Mouse (Mus musculus) small intestine, adult 2 months (tissue): Measurements from ENCODE around the gene Hist2h3b. TPM values are rescaled to one million over a fixed set of nuclear protein-coding genes. Genes with fewer than 3 reads are reported as not detected.
"Not testable (repeated sequence)": the region's sequence is repeated elsewhere in the genome, so short reads cannot be mapped to it uniquely, and the experiment has no call there.

Experiments
- H3K27ac ChIP-seq: fragments of 200-500 bp; 2 replicates; pipeline ENCODE4 v1.5.1; 2012; ENCODE audit warnings: low read depth, low read length, control low read depth, inconsistent platforms; ENCODE audit not compliant: insufficient read depth
- H3K27me3 ChIP-seq: fragments of 200-500 bp; 2 replicates; pipeline ENCODE4 v1.6.1; 2012; ENCODE audit warnings: mild to moderate bottlenecking, moderate library complexity, low read length, inconsistent platforms; ENCODE audit not compliant: control insufficient read depth, insufficient read depth
- H3K36me3 ChIP-seq: fragments of 200-500 bp; 2 replicates; pipeline ENCODE4 v1.6.1; 2012; ENCODE audit warnings: mild to moderate bottlenecking, low read length, control low read depth, inconsistent platforms; ENCODE audit not compliant: control insufficient read depth, insufficient read depth
- H3K4me1 ChIP-seq: fragments of 200-500 bp; 2 replicates; pipeline ENCODE4 v1.6.1; 2012; ENCODE audit warnings: low read length, inconsistent platforms, mixed read lengths; ENCODE audit not compliant: control insufficient read depth, insufficient read depth, insufficient read length
- H3K4me3 ChIP-seq: fragments of 200-500 bp; 2 replicates; pipeline ENCODE4 v1.5.1; 2012; ENCODE audit warnings: low read depth, mild to moderate bottlenecking, control low read depth, inconsistent platforms, low read length, moderate library complexity
- CTCF ChIP-seq: fragments of 200-500 bp; IDR thresholded peaks from 2 replicates; pipeline ENCODE4 v1.5.1; 2012; ENCODE audit warnings: low read depth, mild to moderate bottlenecking, control low read depth, inconsistent platforms, low read length, moderate library complexity, mixed read lengths; ENCODE audit not compliant: insufficient replicate concordance, insufficient read length; ENCODE audit errors: extremely low read depth
- POLR2A ChIP-seq: fragments of 200-500 bp; IDR thresholded peaks from 2 replicates; pipeline ENCODE4 v1.6.1; 2012; ENCODE audit warnings: low read depth, mild to moderate bottlenecking, control low read depth, inconsistent platforms, low read length, moderate library complexity
- WGBS: fragments of 180-500 bp; shearing (Covaris S2); methylation state at CpG from one replicate; pipeline ENCODE4 v1.1.7; 2018; 5-methylcytosine and 5-hydroxymethylcytosine counted together
- polyA plus RNA-seq: library from polyadenylated mRNA; depleted of rRNA; stranded (reverse); fragments of >200 nt; gene quantifications from 2 replicates; pipeline ENCODE4 v1.2.3, GENCODE M21; 2012

Hist2h3b gene
- polyA plus RNA-seq, 1 experiment: 102 TPM

DNA sequence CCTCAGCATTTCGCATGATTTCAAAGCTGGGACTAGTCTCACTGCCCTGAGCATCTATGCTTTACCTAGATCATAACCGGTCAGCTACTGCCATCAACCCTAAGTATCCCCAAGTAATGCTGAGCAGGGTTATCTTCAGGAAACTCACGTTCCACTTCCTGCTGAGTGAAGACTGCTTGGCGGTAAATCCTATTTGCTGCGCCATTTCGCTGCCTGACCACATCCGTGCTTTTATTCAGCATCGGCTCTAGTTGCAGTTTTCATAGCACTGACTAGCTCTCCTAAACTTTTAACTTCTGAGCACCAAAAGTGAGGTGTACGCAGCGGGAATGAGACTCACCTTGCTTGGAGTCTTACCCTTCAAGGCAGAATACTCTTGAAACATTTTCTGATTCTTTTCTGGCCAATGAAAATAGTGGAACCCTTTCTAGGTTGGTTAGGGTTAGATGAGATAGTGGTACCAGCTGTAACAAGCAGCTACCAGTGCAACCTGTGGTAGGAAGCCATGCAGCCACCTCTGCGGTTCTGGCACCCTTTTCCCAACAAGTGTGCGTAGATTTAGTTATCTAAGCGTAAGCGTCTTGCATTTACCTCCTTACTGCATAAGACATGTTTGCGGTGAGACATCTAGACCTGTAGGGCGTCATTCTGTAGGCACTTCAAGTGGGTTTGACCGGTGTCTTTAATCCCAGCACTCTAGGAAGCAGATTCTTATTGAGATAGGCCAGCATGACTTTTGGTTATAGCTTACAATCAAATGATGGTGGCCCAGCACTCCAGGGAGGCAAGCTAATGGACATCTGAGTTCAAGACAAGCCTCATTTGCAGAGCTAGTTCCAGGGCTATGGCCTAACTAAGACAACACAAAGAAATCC, 5.4 kb downstream of the Hist2h3b start:
- H3K27me3 ChIP-seq: 0 out of 2 replicates have a peak, but pooled peaks cover 2% of the 10 kb centered on the region
- no peaks in the 10 kb centered on the region for H3K36me3 ChIP-seq
- WGBS: 88% methylated on average over 17 of the region's 17 CpGs
- H3K4me3 ChIP-seq: no peak overlapping the region
- 0 out of 2 replicates have a peak overlapping the region, but pooled peaks have one; percentile 15 for H3K27ac ChIP-seq
- H3K4me1 ChIP-seq: peaks cover 3% of the 10 kb centered on the region; the same call in 1 of the 2 replicates
- TF ChIP-seq CTCF (no peak), POLR2A (no peak)

DNA sequence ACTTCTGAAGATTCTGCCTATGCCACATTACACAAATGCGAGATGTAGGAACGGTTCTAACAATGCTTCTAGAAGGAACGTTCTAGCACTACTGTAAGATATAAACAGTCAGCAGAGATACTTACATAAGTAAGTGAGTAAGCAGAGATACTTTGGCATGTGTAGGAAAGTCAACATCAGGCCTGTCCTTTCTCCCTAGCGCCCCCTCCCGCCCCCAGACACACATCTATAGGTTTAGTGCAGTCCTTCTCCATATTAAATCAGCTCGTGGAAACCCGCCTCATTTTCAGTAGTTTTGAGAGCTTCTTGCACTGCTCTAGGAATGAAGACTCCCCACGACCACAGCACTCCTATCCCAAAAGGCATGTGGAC, 9.0 kb downstream of the Hist2h3b start:
- TF ChIP-seq CTCF: no peak
- TF ChIP-seq POLR2A: no peak
- Histone ChIP-seq H3K27me3 (0 out of 2 replicates have a peak, but pooled peaks cover 2% of the 10 kb centered on the region), H3K4me1 (peaks cover 3% of the 10 kb centered on the region; the same call in 1 of the 2 replicates), H3K4me3 (peak overlapping the region; percentile 72), H3K36me3 (no peaks in the 10 kb centered on the region), H3K27ac (no peak overlapping the region)
- 25% methylated on average over 8 of the region's 8 CpGs for WGBS

GRCm38 (mm10) chr3:96277800-96278624, 9.6 kb downstream of the Hist2h3b start:
- peaks cover 3% of the 10 kb centered on the region; the same call in 1 of the 2 replicates for H3K4me1 ChIP-seq
- H3K27me3 ChIP-seq: 0 out of 2 replicates have a peak, but pooled peaks cover 2% of the 10 kb centered on the region
- WGBS: 1% methylated on average over 49 of the region's 49 CpGs
- TF ChIP-seq POLR2A: no peak
- TF ChIP-seq CTCF: peak; percentile 82
- peak overlapping the region; percentile 63; the same call in 1 of the 2 replicates for H3K27ac ChIP-seq
- H3K4me3 ChIP-seq: peak overlapping the region; percentile 72
- H3K36me3 ChIP-seq: no peaks in the 10 kb centered on the region

- H3K27ac ChIP-seq: no peak overlapping the region
- H3K27me3 ChIP-seq: peaks cover 10% of the 10 kb centered on the region
- H3K4me1 ChIP-seq: peaks cover 3% of the 10 kb centered on the region; the same call in 1 of the 2 replicates
- WGBS: 64% methylated on average over 6 of the region's 6 CpGs
- no peak for TF ChIP-seq POLR2A
- no peak for TF ChIP-seq CTCF
- H3K36me3 ChIP-seq: no peaks in the 10 kb centered on the region
- no peak overlapping the region for H3K4me3 ChIP-seq
Measured at GRCm38 (mm10) chr3:96280660-96281059, 12.2 kb downstream of the Hist2h3b start.

GRCm38 (mm10) chr3:96284457-96284856, 16.0 kb downstream of the Hist2h3b start:
- H3K4me1 ChIP-seq: no peaks in the 10 kb centered on the region
- no peak overlapping the region for H3K4me3 ChIP-seq
- H3K27ac ChIP-seq: no peak overlapping the region
- H3K27me3 ChIP-seq: peaks cover 10% of the 10 kb centered on the region
- TF ChIP-seq POLR2A: no peak
- TF ChIP-seq CTCF: no peak
- no peaks in the 10 kb centered on the region for H3K36me3 ChIP-seq
- WGBS: 14% methylated on average over 4 of the region's 4 CpGs

DNA sequence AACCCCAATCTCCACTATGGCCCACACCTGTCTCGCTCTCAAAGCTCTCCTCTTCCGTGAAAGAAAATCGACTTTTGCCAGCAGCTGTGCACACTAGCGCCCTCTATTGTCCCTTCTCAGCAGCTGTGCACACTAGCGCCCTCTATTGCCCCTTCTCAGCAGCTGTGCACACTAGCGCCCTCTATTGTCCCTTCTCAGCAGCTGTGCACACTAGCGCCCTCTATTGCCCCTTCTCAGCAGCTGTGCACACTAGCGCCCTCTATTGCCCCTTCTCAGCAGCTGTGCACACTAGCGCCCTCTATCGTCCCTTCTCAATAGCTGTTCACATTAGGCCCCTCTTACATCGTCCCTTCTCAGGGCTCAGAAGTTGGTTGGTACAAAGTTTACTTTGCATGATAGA, 18.9 kb downstream of the Hist2h3b start:
- TF ChIP-seq CTCF: peak; percentile 76; the same call in 1 of the 2 replicates
- not testable (repeated sequence) for H3K36me3 ChIP-seq, H3K4me3 ChIP-seq, H3K4me1 ChIP-seq, H3K27ac ChIP-seq
- H3K27me3 ChIP-seq: peaks cover 14% of the 10 kb centered on the region
- WGBS: 89% methylated on average over 11 of the region's 11 CpGs

GRCm38 (mm10) chr3:96289201-96289600, 20.7 kb downstream of the Hist2h3b start:
- Histone ChIP-seq H3K36me3 (no peaks in the 10 kb centered on the region), H3K4me1 (no peaks in the 10 kb centered on the region), H3K27me3 (peaks cover 9% of the 10 kb centered on the region), H3K27ac (no peak overlapping the region), H3K4me3 (no peak overlapping the region)
- no peak for TF ChIP-seq POLR2A
- no peak for TF ChIP-seq CTCF
- 56% methylated on average over 3 of the region's 3 CpGs for WGBS

- not testable (repeated sequence) for H3K27ac ChIP-seq, H3K36me3 ChIP-seq, H3K4me3 ChIP-seq, H3K27me3 ChIP-seq, H3K4me1 ChIP-seq
- 92% methylated on average over 3 of the region's 3 CpGs for WGBS
Measured at GRCm38 (mm10) chr3:96290727-96291126, 22.3 kb downstream of the Hist2h3b start.
